Mouse (Mus musculus): Measurements from ENCODE around the gene Btnl1.

GRCm38 (mm10) chr17:34354940-34355339 lies 22.0 kb upstream of the Btnl1 start:
- TF ChIP-seq EP300 (IDR thresholded peaks at IDR 0.05; ENCODE audit: low read depth) (no peak), CTCF (IDR thresholded peaks at IDR 0.05; ENCODE audit: low read depth) (no peak)
